ENCODE assay signal across 8 mouse cellular contexts in genomic region chr11:61930098-61930517, GRCm38 (mm10). TPM values are rescaled to one million over a fixed set of nuclear protein-coding genes. Genes with fewer than 3 reads are reported as not detected.
DNase-seq lines count a peak whose midpoint lies in the region; ATAC-seq lines count a peak whose summit lies in the region.

Gene Akap10 (minus strand): TSS chr11:61930252.

- ATAC-seq in inflammation-experienced regulatory T-cells, adult 6 months, result peak; percentile 92
- peak; percentile 92 for ATAC-seq in megakaryocyte-erythroid progenitor cell, adult 5-6 weeks (replicated peaks; ENCODE audit: low FRiP score, low TSS enrichment, poor library complexity, severe bottlenecking)

- peak; percentile 96 to 98 for DNase-seq in adrenal gland, adult (ENCODE audit: inconsistent age in 2 of 2, low spot score in 1 of 2)
- peak; percentile 96 for DNase-seq in embryo, embryonic 10.5 days (ENCODE audit: low spot score)
- DNase-seq in gastrocnemius, postnatal 14 days, result peak; percentile 97
- peak; percentile 92 to 97 for DNase-seq in left cerebral cortex, postnatal 10 days (ENCODE audit: extremely low spot score in 1 of 2, low spot score in 2 of 2)
- peak; percentile 95 for DNase-seq in right cerebral cortex, postnatal 25 days
- DNase-seq in urinary bladder, postnatal 4 days (ENCODE audit: low spot score in 2 of 2), result peak; percentile 90 to 93

- intact Hi-C loops in gastrocnemius, postnatal 14 days (cut with DNase I; ENCODE audit: low total_unique reads), result no loop called here
- intact Hi-C loops in left cerebral cortex, postnatal 10 days (cut with DNase I), result no loop called here

RNA-seq across cellular contexts. Expression of gene Akap10, which starts in this region (rescaled TPM):
- 1 to 10 TPM; 8.0 to 9.5 TPM for total RNA-seq in gastrocnemius, postnatal 14 days (2021)
- 10 to 100 TPM; 20.6 to 26.9 (median 20.9) TPM for polyA plus RNA-seq in inflammation-experienced regulatory T-cells, adult 6 months (2017; shearing (Covaris generic))
- 10 to 100 TPM; 28.4 to 31.2 TPM for total RNA-seq in left cerebral cortex, postnatal 10 days (2021)
- total RNA-seq in megakaryocyte-erythroid progenitor cell, adult 5-6 weeks (2014; fragmentation: Nextera tagmentation), result 20.6 and 23.5 TPM in 2 replicates
- 21.6 and 27.2 TPM in 2 replicates for total RNA-seq in megakaryocyte-erythroid progenitor cell, adult 5-6 weeks (2017)

Comparison
In these comparisons a context has a peak if more than half of its experiments do, and no peak if none do; other contexts are left out.
1. Peak in every context shown above with its lines: DNase-seq and ATAC-seq.